Mouse (Mus musculus): ENCODE results near the gene Gm12355.

Gm12355 gene

GRCm38 (mm10) chr11:98581286-98582029, 44.0 kb downstream of the Gm12355 start:
- DNase-seq (ENCODE audit: extremely low spot score) = no peak

GRCm38 (mm10) chr11:98580301-98581121, 45.0 kb downstream of the Gm12355 start:
- DNase-seq (ENCODE audit: extremely low spot score) = no peak

- DNase-seq (ENCODE audit: extremely low spot score) = no peak
These were observed 47.7 kb downstream of the Gm12355 start for GRCm38 (mm10) chr11:98577776-98578175.

Data from embryo, embryonic 9.5 days (tissue).